Mouse (Mus musculus) stomach, embryonic 16.5 days (tissue): Measurements from ENCODE around the gene Ech1. TPM values are rescaled to one million over a fixed set of nuclear protein-coding genes. Genes with fewer than 3 reads are reported as not detected.
A peak's percentile ranks its signal among the peaks of the same experiment; 100 is the strongest.

Experiments
- ATAC-seq: fragments of 200-750 bp; cut with Nextera tagmentation; 2 replicates; pipeline ENCODE4 v1.8.0; 2017; ENCODE audit warnings: moderate number of reproducible peaks, moderate TSS enrichment; ENCODE audit not compliant: insufficient read depth, low FRiP score
- H3K27ac ChIP-seq: fragments of 300-500 bp; sonication (generic); 2 replicates; pipeline ENCODE4 v1.5.1; 2014; ENCODE audit warnings: low read length
- H3K27me3 ChIP-seq: fragments of 300-500 bp; sonication (generic); 2 replicates; pipeline ENCODE4 v1.6.1; 2014; ENCODE audit warnings: low read length, control low read depth, mixed read lengths; ENCODE audit not compliant: control insufficient read depth, insufficient read depth
- H3K36me3 ChIP-seq: fragments of 300-500 bp; sonication (generic); 2 replicates; pipeline ENCODE4 v1.6.1; 2014; ENCODE audit warnings: low read length; ENCODE audit not compliant: control insufficient read depth, insufficient read depth
- H3K4me1 ChIP-seq: fragments of 300-500 bp; sonication (generic); 2 replicates; pipeline ENCODE4 v1.6.1; 2014; ENCODE audit warnings: low read length, control low read depth, mixed read lengths; ENCODE audit not compliant: control insufficient read depth, insufficient read depth
- H3K4me2 ChIP-seq: fragments of 300-500 bp; sonication (generic); 2 replicates; pipeline ENCODE4 v1.6.1; 2014; ENCODE audit warnings: low read depth, low read length, mixed read lengths
- H3K4me3 ChIP-seq: fragments of 300-500 bp; sonication (generic); replicated peaks from 2 replicates; pipeline ENCODE4 v1.5.1; 2014; ENCODE audit warnings: mild to moderate bottlenecking, low read length
- H3K9ac ChIP-seq: fragments of 300-500 bp; sonication (generic); 2 replicates; pipeline ENCODE4 v1.6.1; 2014; ENCODE audit warnings: low read length
- H3K9me3 ChIP-seq: fragments of 300-500 bp; sonication (generic); replicated peaks from 2 replicates; pipeline ENCODE4 v1.6.1; 2016; ENCODE audit warnings: low read length, control low read depth; ENCODE audit not compliant: control insufficient read depth
- WGBS: fragments of 180-500 bp; shearing (Covaris S2); extraction: QIAGEN DNeasy Blood & Tissue Kit; methylation state at CpG from one replicate; pipeline ENCODE4 v1.1.7; 2014; 5-methylcytosine and 5-hydroxymethylcytosine counted together
- polyA plus RNA-seq: library from polyadenylated mRNA; unstranded; fragments of >200 nt; fragmentation: Nextera tagmentation; extraction: Ambion mirVana; gene quantifications from 2 replicates; pipeline ENCODE4 v1.2.1, GENCODE M21; 2015

The Ech1 gene
- polyA plus RNA-seq = 227 and 230 TPM in 2 replicates

DNA sequence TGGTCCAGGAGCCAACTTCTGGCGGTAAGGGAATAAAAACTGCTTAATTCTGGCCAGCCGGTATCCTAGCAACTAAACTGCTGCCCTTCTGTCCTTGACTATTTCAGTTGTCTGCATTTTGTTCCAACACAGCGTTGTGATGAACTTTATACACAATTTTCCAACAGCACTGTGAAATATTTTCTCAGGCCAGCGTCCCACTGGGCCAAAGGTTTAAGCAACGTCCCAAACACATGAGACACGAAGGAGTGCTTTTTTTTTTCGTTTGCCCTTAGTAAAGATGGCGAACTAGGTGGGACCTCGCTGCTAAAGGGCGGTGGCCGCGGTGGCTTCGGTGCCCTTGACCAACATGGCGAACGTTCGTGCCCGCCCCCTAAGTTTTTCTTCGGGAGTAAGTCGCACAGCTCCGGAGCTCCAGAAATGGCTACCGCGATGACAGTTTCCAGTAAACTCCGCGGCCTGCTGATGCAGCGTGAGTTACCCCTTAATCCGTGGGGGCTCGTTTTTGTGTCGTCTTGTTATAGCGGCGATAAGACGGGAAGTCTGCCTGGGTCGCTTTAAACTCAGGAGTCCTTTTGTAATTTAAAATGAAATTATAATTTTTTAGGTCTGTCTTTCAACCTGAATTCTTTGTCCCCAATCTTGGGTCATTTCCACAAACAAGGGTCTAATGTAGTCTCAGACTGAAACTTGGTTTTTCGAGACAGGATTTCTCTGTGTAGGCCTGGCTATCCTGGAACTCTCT is at the start of gene Ech1:
Ech1 (plus strand) TSS at position 277 of the 745 bp plus-strand sequence.
- Histone ChIP-seq H3K4me3 (peak within 1 kb of the TSS; percentile 63), H3K4me1 (peaks cover 30% of the 10 kb centered on the region), H3K27ac (peak within 1 kb of the TSS; percentile 97), H3K36me3 (peaks cover 29% of the 10 kb centered on the region), H3K9ac (peak within 1 kb of the TSS; percentile 81), H3K27me3 (no peaks in the 10 kb centered on the region), H3K4me2 (peak within 1 kb of the TSS; percentile 57), H3K9me3 (no peaks in the 10 kb centered on the region)
- peak; percentile 83 for ATAC-seq
- 1% methylated on average over 33 of the region's 33 CpGs for WGBS

GRCm38 (mm10) chr7:28778825-28779224 is 46.2 kb upstream of the Ech1 start:
- Histone ChIP-seq H3K9ac (no peak overlapping the region), H3K9me3 (no peaks in the 10 kb centered on the region), H3K4me3 (no peak overlapping the region), H3K27me3 (no peaks in the 10 kb centered on the region), H3K4me1 (peaks cover 9% of the 10 kb centered on the region), H3K36me3 (no peaks in the 10 kb centered on the region), H3K4me2 (no peak overlapping the region), H3K27ac (no peak overlapping the region)
- no peak for ATAC-seq
- 81% methylated on average over 9 of the region's 9 CpGs for WGBS

DNA sequence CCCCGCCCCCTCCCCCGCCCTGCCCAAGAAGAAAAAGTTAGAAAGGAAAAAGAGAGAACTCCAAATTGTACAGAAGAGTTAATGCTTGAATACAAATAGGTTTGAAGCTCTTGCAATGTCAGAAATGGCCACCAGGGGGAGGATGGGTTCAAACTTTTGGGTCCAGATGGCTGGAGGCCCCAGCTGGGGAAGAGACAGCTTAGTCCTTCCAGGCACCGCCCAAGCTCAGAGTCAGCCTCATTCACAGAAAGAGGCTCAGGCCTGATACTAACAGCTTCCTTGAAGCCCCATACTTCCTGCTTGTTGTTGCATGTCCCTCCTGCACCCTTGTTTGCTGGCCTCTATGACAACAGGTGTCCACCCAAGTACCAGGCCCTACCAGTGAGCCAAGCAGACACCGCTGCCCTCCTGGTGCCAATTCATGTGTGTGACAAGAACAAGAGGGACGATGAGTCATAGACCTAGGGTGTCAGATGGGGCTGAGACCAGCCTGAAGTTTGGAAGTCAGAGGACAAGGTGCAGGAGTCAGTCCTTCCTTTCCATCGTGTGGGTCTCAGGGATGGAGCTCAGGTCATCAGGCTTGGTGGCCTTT is 44.9 kb upstream of the Ech1 start:
- peak overlapping the region; percentile 81 for H3K27ac ChIP-seq
- H3K4me1 ChIP-seq = peaks cover 9% of the 10 kb centered on the region
- H3K9me3 ChIP-seq = no peaks in the 10 kb centered on the region
- no peak overlapping the region for H3K4me3 ChIP-seq
- H3K36me3 ChIP-seq = no peaks in the 10 kb centered on the region
- no peak overlapping the region for H3K4me2 ChIP-seq
- H3K27me3 ChIP-seq = no peaks in the 10 kb centered on the region
- WGBS = 43% methylated on average over 6 of the region's 6 CpGs
- H3K9ac ChIP-seq = peak overlapping the region; percentile 49
- ATAC-seq = peak; percentile 83

DNA sequence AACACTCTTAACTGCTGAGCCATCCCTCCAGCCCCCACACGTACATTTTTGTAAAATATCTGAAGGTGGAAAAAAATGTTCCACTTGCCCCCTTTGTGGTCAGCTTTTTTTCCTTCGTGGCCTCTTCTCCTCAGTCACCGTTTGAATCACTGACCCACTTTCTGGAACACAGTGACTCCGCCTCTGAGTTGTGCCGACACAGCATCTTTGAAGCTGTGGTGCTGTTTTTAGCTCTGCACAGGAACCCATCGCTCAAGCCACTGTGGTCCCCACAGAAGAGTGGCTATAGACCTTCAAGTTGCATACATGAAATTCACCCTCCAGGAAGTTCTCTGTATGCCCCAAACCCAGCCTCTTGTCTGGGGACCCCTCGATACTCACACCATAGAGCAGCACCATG is 44.2 kb upstream of the Ech1 start:
- Histone ChIP-seq H3K36me3 (no peaks in the 10 kb centered on the region), H3K9ac (peak overlapping the region; percentile 49; the same call in 1 of the 2 replicates), H3K27ac (peak overlapping the region; percentile 81), H3K4me2 (no peak overlapping the region), H3K4me3 (no peak overlapping the region), H3K4me1 (peaks cover 9% of the 10 kb centered on the region), H3K27me3 (no peaks in the 10 kb centered on the region), H3K9me3 (no peaks in the 10 kb centered on the region)
- 76% methylated on average over 7 of the region's 7 CpGs for WGBS
- ATAC-seq = no peak

DNA sequence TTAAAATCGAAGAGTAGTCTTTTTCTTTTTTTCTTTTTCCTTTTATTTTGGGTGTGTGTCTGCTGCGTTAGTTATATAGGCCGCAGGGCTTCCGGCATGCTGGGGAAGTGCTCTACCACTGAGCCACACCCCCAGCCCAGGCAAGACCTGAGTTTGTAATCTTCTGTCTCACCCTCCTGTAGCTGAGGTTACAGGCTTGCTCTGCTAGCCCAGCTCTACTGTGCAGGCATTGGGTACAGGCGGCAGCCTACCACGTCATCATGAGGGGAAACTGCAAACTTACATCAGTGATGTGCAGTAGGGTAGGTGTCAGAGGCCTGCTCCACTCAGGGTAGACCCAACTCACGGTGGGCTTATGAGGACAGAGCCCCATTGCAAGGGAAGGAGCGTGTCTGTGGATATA is 43.8 kb upstream of the Ech1 start:
- Histone ChIP-seq H3K27me3 (no peaks in the 10 kb centered on the region), H3K4me3 (no peak overlapping the region), H3K27ac (peak overlapping the region; percentile 81), H3K36me3 (no peaks in the 10 kb centered on the region), H3K9me3 (no peaks in the 10 kb centered on the region), H3K9ac (0 out of 2 replicates have a peak overlapping the region, but pooled peaks have one; percentile 32), H3K4me2 (no peak overlapping the region), H3K4me1 (peaks cover 9% of the 10 kb centered on the region)
- WGBS = 82% methylated on average over 8 of the region's 8 CpGs
- ATAC-seq = no peak

GRCm38 (mm10) chr7:28785161-28785560 is 39.9 kb upstream of the Ech1 start:
- Histone ChIP-seq H3K27me3 (no peaks in the 10 kb centered on the region), H3K36me3 (no peaks in the 10 kb centered on the region), H3K27ac (no peak overlapping the region), H3K9ac (no peak overlapping the region), H3K4me1 (peaks cover 17% of the 10 kb centered on the region), H3K4me3 (no peak overlapping the region), H3K9me3 (no peaks in the 10 kb centered on the region), H3K4me2 (no peak overlapping the region)
- 74% methylated on average over 5 of the region's 5 CpGs for WGBS
- no peak for ATAC-seq

GRCm38 (mm10) chr7:28787884-28788283 is 37.1 kb upstream of the Ech1 start:
- no peaks in the 10 kb centered on the region for H3K27me3 ChIP-seq
- H3K36me3 ChIP-seq = no peaks in the 10 kb centered on the region
- H3K4me3 ChIP-seq = no peak overlapping the region
- no peaks in the 10 kb centered on the region for H3K9me3 ChIP-seq
- H3K4me2 ChIP-seq = no peak overlapping the region
- H3K27ac ChIP-seq = no peak overlapping the region
- no peak for ATAC-seq
- 92% methylated on average over 9 of the region's 9 CpGs for WGBS
- no peak overlapping the region for H3K9ac ChIP-seq
- H3K4me1 ChIP-seq = peaks cover 11% of the 10 kb centered on the region; the same call in 1 of the 2 replicates

DNA sequence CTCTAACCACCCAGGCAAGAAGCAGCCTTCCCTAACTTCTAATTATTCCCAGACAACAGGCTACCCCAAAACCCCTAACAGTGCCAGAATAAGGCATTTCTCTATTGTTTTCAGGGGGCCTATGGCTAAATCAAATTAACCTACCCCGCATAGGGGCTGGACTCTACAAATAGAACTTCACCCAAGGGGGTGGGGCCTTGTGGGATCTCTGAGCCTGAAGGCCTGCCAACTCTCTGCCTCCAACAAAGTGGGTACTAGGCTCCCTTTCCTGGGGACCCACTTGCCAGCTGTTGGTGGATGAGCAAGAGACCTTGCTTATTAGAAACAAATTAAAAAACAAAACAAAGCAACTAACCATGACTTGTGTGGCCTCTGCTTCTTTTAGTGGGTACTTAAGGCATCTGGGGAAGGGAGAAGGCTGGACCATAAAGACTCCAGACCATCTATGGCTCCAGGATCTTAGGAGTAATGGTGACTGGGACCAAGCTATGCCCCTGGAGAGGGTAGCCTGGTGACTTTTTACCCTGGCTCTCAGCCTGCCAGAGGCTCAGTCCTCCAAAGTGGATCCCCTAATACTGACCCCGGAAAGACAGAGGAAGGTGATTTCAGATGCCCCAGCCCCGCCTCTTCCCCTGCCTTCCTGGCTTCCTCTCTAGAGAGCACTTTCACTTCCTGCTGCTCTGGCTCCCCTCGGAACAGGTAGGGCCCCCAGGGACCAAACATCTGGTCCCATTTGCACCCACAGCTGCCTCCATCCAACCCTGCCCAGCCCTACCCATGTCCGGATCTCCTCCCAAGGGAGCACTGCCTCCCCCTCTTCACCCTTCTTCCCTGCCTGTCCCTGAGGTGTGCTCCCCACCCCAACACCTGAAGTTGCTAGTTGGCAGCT is 36.5 kb upstream of the Ech1 start, which contains the start of gene Rinl:
Rinl (plus strand) TSS at position 663 of the 889 bp plus-strand sequence.
- Histone ChIP-seq H3K4me2 (no peak within 1 kb of the TSS), H3K27ac (peak within 1 kb of the TSS; percentile 28; the same call in 1 of the 2 replicates), H3K27me3 (no peaks in the 10 kb centered on the region), H3K9ac (peak within 1 kb of the TSS; percentile 0; the same call in 1 of the 2 replicates), H3K9me3 (no peaks in the 10 kb centered on the region), H3K4me1 (peaks cover 11% of the 10 kb centered on the region; the same call in 1 of the 2 replicates), H3K36me3 (no peaks in the 10 kb centered on the region), H3K4me3 (no peak within 1 kb of the TSS)
- WGBS = 52% methylated on average over 5 of the region's 5 CpGs
- no peak for ATAC-seq
